Mouse (Mus musculus) olfactory bulb, adult 2 months (tissue): ENCODE measurements at regions not wholly inside any gene's neighbourhood (a gene's known extent, or its start where the extent isn't known, plus 50 kb on each side); places are given as distances from the start of the nearest gene placed in this dataset.

Source experiments
- CTCF ChIP-seq: fragments of 200-500 bp; IDR thresholded peaks from 2 replicates; pipeline ENCODE4 v1.5.1; 2012; ENCODE audit warnings: low read depth, mild to moderate bottlenecking, low read length, moderate library complexity; ENCODE audit not compliant: insufficient read depth
- POLR2A ChIP-seq: fragments of 200-500 bp; IDR thresholded peaks from 2 replicates; pipeline ENCODE4 v1.6.1; 2012; ENCODE audit warnings: mild to moderate bottlenecking, low read depth, low read length, moderate library complexity; ENCODE audit not compliant: insufficient read depth

GRCm38 (mm10) chr12:5810009-5810408, 434.5 kb upstream of the Klhl29 start:
- TF ChIP-seq POLR2A: no peak
- no peak for TF ChIP-seq CTCF
